Mouse (Mus musculus): Measurements from ENCODE around the gene Mark1.

The Mark1 gene

GRCm38 (mm10) chr1:184961853-184962252, 37.5 kb downstream of the Mark1 start:
- DNase-seq (ENCODE audit: low spot score in 2 of 2), result no peak

GRCm38 (mm10) chr1:184958818-184959217, 40.6 kb downstream of the Mark1 start:
- DNase-seq (ENCODE audit: low spot score in 2 of 2), result no peak

GRCm38 (mm10) chr1:184958388-184958787, 41.0 kb downstream of the Mark1 start:
- no peak for DNase-seq (ENCODE audit: low spot score in 2 of 2)

GRCm38 (mm10) chr1:184951758-184952157, 47.6 kb downstream of the Mark1 start:
- no peak for DNase-seq (ENCODE audit: low spot score in 2 of 2)

GRCm38 (mm10) chr1:184951057-184951456, 48.3 kb downstream of the Mark1 start:
- DNase-seq (ENCODE audit: low spot score in 2 of 2), result no peak

- no peak for DNase-seq (ENCODE audit: low spot score in 2 of 2)
Observed at GRCm38 (mm10) chr1:184938106-184938505, 61.3 kb downstream of the Mark1 start.

GRCm38 (mm10) chr1:184935980-184936379, 63.4 kb downstream of the Mark1 start:
- no peak for DNase-seq (ENCODE audit: low spot score in 2 of 2)

GRCm38 (mm10) chr1:184935490-184935889, 63.9 kb downstream of the Mark1 start:
- DNase-seq (ENCODE audit: low spot score in 2 of 2), result no peak

- no peak for DNase-seq (ENCODE audit: low spot score in 2 of 2)
Observed at GRCm38 (mm10) chr1:184931097-184931496, 68.3 kb downstream of the Mark1 start.

GRCm38 (mm10) chr1:184928382-184928781, 71.0 kb downstream of the Mark1 start:
- DNase-seq (ENCODE audit: low spot score in 2 of 2), result no peak

- no peak for DNase-seq (ENCODE audit: low spot score in 2 of 2)
Observed at GRCm38 (mm10) chr1:184927911-184928310, 71.5 kb downstream of the Mark1 start.

GRCm38 (mm10) chr1:184922824-184923223, 76.5 kb downstream of the Mark1 start:
- DNase-seq (ENCODE audit: low spot score in 2 of 2), result no peak

GRCm38 (mm10) chr1:184920057-184920456, 79.3 kb downstream of the Mark1 start:
- DNase-seq (ENCODE audit: low spot score in 2 of 2), result no peak

- no peak for DNase-seq (ENCODE audit: low spot score in 2 of 2)
Observed at GRCm38 (mm10) chr1:184918227-184918888, 81.0 kb downstream of the Mark1 start.

- no peak for DNase-seq (ENCODE audit: low spot score in 2 of 2)
Observed at GRCm38 (mm10) chr1:184912336-184912735, 87.0 kb downstream of the Mark1 start.

GRCm38 (mm10) chr1:184911861-184912260, 87.5 kb downstream of the Mark1 start:
- DNase-seq (ENCODE audit: low spot score in 2 of 2), result no peak

- DNase-seq (ENCODE audit: low spot score in 2 of 2), result no peak
Observed at GRCm38 (mm10) chr1:184908558-184908957, 90.8 kb downstream of the Mark1 start.

- DNase-seq (ENCODE audit: low spot score in 2 of 2), result no peak
Observed at GRCm38 (mm10) chr1:184905904-184906745, 93.2 kb downstream of the Mark1 start.

- DNase-seq (ENCODE audit: low spot score in 2 of 2), result no peak
Observed at GRCm38 (mm10) chr1:184905371-184905770, 94.0 kb downstream of the Mark1 start.

- no peak for DNase-seq (ENCODE audit: low spot score in 2 of 2)
Observed at GRCm38 (mm10) chr1:184903697-184904096, 95.7 kb downstream of the Mark1 start.

GRCm38 (mm10) chr1:184902886-184903285, 96.5 kb downstream of the Mark1 start:
- no peak for DNase-seq (ENCODE audit: low spot score in 2 of 2)

- no peak for DNase-seq (ENCODE audit: low spot score in 2 of 2)
Observed at GRCm38 (mm10) chr1:184897350-184897749, 102.0 kb downstream of the Mark1 start.

GRCm38 (mm10) chr1:184891998-184892397, 107.4 kb downstream of the Mark1 start:
- DNase-seq (ENCODE audit: low spot score in 2 of 2), result no peak
